ENCODE assay signal across 12 mouse cellular contexts in the genomic region with DNA sequence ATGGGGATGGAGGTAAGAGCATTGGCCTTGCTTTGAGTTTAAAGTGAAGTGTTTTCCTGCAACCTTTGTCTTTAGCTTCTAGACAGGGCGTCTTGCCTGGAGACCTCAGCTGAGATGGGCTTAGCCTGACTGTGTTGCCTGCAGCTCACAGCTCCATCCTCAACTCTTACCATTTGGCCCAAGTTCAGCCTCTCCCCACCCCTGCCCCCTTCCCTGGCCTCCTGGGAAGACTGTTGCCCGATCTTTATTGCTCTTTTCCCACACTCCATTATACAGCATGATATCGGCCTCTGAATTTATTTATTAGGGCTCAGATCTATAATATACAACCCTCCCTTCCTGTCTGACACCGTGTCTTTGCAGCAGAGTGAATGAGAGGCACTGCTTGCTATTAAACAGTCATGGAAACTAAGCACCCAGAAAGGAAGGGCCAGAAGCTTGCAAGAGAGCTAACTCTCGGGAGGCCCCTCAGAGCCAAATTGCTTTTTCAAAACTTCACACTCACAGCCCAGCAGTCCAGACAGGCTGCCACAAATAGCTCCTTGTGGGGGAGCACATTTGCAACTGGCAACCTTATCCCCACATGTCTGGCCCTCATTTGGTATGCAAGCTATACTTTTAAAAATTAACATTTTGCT. TPM values are rescaled to one million over a fixed set of nuclear protein-coding genes. Genes with fewer than 3 reads are reported as not detected.
DNase-seq lines count a peak whose midpoint lies in the region; ATAC-seq lines count a peak whose summit lies in the region.
"Had no signal": no experiment of that assay in that cellular context is flagged by ENCODE, and none has a peak within 500 bp of the region (broad histone marks: within the 10 kb centered on the region; RNA-seq: fewer than 3 reads in every experiment).

No protein-coding gene starts in this region.

- WGBS in intestine, embryonic 16.5 days: 30% methylated on average over 5 of the region's 5 CpGs

- no peak overlapping the region for H3K4me2 ChIP-seq in intestine, embryonic 16.5 days (ENCODE audit: low read depth, low read length)
- H3K4me2 ChIP-seq: hindbrain, embryonic 13.5 days had no signal

- H3K27me3 ChIP-seq in intestine, embryonic 16.5 days (replicated peaks; ENCODE audit: control insufficient read depth, insufficient read depth, low read length): no peaks in the 10 kb centered on the region
- H3K27me3 ChIP-seq: hindbrain, embryonic 13.5 days had no signal

- intact Hi-C loops in gastrocnemius, postnatal 14 days (cut with DNase I; ENCODE audit: low total_unique reads): no loop called here

- ATAC-seq in intestine, embryonic 16.5 days: peak; percentile 67
- ATAC-seq: activated CD4-positive, CD25-positive, alpha-beta regulatory T cell, adult 4 months had no signal

- H3K9me3 ChIP-seq in intestine, embryonic 16.5 days (ENCODE audit: control insufficient read depth, low read length): no peaks in the 10 kb centered on the region
- H3K9me3 ChIP-seq: hindbrain, embryonic 13.5 days had no signal

- H3K27ac ChIP-seq in intestine, embryonic 16.5 days (ENCODE audit: low read length): no peak overlapping the region
- H3K27ac ChIP-seq: hindbrain, embryonic 13.5 days; layer of hippocampus, adult 2 months had no signal

- H3K4me1 ChIP-seq in intestine, embryonic 16.5 days (ENCODE audit: control insufficient read depth, insufficient read depth, low read length): no peaks in the 10 kb centered on the region

- no peaks in the 10 kb centered on the region for H3K36me3 ChIP-seq in intestine, embryonic 16.5 days (ENCODE audit: control insufficient read depth, insufficient read depth, low read length)
- H3K36me3 ChIP-seq: hindbrain, embryonic 13.5 days had no signal

- no peak overlapping the region for H3K9ac ChIP-seq in intestine, embryonic 16.5 days (ENCODE audit: low read depth, low read length)
- H3K9ac ChIP-seq: hindbrain, embryonic 13.5 days had no signal

- peak; percentile 32 for DNase-seq in gastrocnemius, postnatal 25 days
- DNase-seq in gastrocnemius, postnatal 14 days: no peak
- peak; percentile 20 to 23 for DNase-seq in kidney, postnatal 4 days
- no peak for DNase-seq in kidney, postnatal 10 days
- peak; percentile 75 for DNase-seq in brain, adult 2 months (ENCODE audit: low read depth, low spot score)
- DNase-seq in B cell, adult 2 months: no peak
- DNase-seq: cerebellum, adult 11 months; lung, postnatal 10 days had no signal

- no peak overlapping the region for H3K4me3 ChIP-seq in intestine, embryonic 16.5 days (ENCODE audit: low read length)
- H3K4me3 ChIP-seq: hindbrain, embryonic 13.5 days; layer of hippocampus, adult 2 months had no signal

RNA-seq across cellular contexts. Expression of a gene that starts 45.4 kb away (rescaled TPM):
- under 1 TPM; 0.21 to 0.46 TPM for total RNA-seq in gastrocnemius, postnatal 25 days (2021)
- under 1 TPM; 0.80 to 0.96 TPM for total RNA-seq in gastrocnemius, postnatal 14 days (2021)
- polyA plus RNA-seq in intestine, embryonic 16.5 days (2015; fragmentation: Nextera tagmentation; extraction: Ambion mirVana): 82.9 and 91.2 TPM in 2 replicates
- total RNA-seq: layer of hippocampus, adult 2 months had no signal
- polyA plus RNA-seq: activated CD4-positive, CD25-positive, alpha-beta regulatory T cell, adult 4 months had no signal

Comparison
In these comparisons a context has a peak if more than half of its experiments do, and no peak if none do; other contexts are left out.
1. DNase-seq: peak in gastrocnemius, postnatal 25 days (single experiment), kidney, postnatal 4 days (2 of 2) and brain, adult 2 months (single experiment); none in gastrocnemius, postnatal 14 days (single experiment), kidney, postnatal 10 days (single experiment) and B cell, adult 2 months (0 of 2).